Mouse (Mus musculus) spleen, adult 12 weeks (tissue): ENCODE measurements at regions not wholly inside any gene's neighbourhood (a gene's known extent, or its start where the extent isn't known, plus 50 kb on each side); places are given as distances from the start of the nearest gene placed in this dataset.

Source experiments
- DNase-seq: peaks from one replicate; pipeline ENCODE4 v3.0.0; 2022; ENCODE audit warnings: low spot score

DNA sequence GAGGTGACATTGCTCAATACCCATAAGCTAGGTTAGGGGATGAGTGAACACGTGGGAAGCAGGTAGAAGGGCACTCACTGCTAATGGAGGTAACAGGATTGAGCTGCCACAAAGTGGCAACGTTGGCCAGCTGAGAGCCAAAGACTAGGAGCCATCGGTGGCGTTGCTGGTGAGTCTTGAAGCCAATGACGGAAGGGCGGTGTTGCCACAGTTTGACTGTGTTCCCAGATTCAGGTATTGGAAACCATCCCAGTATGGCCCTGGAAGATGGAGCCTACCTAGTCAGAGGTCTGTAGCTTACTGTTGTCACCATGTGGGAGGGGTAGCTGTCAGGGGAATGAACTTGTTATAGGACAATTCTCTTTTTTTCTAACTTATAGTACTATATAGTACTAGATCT is 158.4 kb downstream of the Ly86 start:
- DNase-seq: no peak

DNA sequence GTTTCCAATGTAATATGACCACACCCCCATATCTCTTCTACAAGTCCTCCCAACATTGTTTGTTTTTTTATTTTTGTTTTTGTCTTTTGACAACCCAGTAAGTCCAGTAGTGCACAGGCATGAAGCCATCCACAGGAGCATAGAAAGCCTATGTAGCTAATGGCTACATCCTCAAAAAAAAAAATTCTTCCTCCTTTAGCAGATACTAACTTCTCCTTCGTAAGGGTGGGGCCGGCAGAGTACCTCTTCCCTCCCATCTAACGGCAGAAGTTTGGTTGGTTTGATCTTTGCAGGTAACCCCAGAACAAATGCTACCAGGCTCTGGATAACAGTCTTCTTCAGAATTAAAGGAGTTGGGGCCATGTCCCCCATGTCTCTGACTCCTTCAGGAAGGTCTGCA is 158.9 kb downstream of the Ly86 start:
- no peak for DNase-seq

GRCm38 (mm10) chr13:37504373-37504772 is 159.4 kb downstream of the Ly86 start:
- no peak for DNase-seq

GRCm38 (mm10) chr13:37505617-37506016 is 160.6 kb downstream of the Ly86 start:
- no peak for DNase-seq

- no peak for DNase-seq
Observed at GRCm38 (mm10) chr13:37506046-37506445, 161.0 kb downstream of the Ly86 start.

- no peak for DNase-seq
Observed at GRCm38 (mm10) chr13:37506701-37507100, 161.7 kb downstream of the Ly86 start.

- no peak for DNase-seq
Observed at GRCm38 (mm10) chr13:37507146-37507545, 162.1 kb downstream of the Ly86 start.

DNA sequence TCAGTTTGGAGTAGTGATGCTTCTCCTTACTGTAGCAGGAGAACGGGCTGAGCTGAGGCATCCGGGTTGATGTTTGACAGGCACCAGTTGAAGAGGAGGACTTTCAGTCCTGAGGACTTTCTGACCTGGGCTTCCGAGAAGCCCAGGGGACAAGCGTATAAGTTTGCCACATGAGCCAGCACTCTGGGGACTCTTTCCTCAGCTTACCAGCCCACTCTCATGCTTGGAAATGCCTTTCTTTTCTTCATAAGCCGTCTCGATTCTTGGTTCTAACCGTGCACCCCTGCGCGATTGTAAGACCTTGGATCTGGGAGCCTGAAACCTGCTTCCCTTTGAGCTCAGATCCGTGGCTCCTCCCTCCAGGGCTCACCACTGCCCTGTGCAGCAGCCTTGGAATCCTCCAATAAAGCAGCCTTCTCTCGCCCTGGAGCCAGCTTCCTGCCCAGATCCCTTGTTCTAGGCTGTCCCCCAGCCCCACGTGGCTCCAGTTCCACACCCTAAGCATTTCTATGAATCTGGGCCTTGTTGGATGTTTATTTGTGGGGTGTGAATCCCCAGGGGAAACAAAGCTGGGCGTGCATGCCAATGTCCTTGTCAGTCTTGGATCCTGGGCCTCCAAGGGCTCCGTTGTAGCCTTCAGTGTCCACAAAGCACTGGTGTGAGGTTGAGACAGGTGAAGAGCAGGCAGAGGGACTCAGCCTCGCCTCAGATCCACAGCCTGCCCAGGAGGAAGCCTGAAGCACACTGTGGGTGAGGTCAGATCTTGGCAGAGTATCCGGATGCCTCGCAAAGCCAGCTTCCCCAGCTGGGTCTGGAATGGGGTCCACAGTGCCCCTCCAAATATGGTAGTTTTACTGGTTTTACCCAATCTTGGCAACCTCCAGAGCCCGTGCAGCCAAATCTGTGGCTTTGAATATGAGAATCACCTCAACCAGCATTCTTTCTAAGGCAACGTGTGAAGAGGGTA is 163.7 kb downstream of the Ly86 start:
- DNase-seq: no peak

DNA sequence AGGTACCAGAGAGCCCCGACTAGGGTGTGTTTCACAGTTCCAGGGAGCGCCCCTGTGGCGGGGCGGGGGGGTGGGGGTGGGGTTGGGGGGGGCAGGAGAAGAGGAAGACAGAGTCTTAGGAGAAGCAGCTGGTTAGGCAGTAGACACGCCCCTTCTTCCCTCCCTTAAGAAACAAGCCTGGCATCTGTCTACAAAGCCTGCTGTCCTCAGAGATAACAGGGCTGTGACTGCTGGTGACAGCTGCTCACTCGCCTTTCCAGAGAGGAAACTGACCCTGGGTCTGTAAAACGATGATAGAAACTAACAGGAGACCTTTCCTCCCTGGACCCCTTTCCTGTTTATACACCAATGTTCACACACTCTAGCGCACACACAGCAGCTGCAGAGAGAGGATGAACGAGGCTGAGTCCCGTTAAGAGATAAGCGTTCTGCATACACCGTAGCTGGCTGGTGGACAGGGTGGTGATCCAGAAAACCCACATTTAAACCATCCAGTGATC is 164.4 kb downstream of the Ly86 start:
- no peak for DNase-seq

DNA sequence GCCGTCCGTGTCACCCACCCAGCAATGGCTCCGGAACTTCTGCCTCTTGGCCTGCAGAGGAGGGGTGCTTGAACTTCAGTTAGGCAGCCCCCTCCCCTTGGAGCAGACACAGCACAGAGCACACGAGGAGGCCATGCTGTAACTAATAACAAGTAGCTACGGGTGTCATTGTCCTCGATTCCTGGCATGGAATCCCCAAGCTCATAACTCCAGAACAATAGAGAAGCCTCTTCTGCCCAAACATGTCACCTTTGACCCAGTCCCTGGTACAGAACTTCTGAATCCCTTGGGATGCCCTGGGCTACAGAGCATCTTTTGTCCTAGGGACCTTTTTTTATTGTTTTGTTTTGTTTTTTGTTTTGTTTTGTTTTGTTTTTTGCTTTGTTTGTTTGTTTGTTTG is 165.5 kb downstream of the Ly86 start:
- no peak for DNase-seq

DNA sequence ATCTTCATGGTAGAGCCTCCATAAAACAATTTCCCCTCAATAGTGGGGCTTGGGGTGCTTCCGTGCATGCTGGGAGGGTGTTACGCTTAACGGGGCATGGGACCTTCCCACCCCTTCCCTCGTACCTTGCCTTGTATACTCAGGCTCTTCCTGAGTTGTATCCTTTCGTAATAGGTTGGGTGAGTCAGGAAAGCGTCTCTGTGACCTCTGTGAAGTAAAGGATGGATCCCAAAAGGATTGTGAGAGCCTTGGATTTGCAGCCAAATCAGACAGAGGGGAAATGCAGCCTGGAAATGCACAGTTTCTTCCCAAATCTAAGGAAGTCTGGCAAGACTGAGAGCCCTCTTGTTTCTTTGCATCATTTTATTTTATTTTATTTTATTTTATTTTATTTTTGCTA is 166.0 kb downstream of the Ly86 start:
- DNase-seq: no peak

DNA sequence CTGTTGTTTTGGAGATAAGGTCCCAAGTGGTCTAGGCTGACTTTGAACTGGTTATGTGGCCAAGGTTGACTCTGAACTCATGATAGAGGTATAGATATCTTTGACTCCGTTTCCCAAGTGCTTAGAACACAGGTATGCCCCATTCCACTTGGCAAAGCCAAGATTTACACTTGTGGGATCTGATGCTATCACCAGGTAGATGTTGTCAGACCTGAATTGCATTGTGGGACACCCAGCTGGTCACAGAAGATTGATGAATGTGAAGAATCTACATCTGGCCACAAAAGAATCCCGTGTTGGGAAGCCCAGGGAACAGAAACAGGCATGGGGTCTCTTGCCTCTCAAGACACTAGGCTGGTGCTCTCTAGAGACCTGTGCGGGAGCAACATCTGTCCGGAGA is 166.4 kb downstream of the Ly86 start:
- DNase-seq: no peak

GRCm38 (mm10) chr13:37512781-37513180 is 167.8 kb downstream of the Ly86 start:
- DNase-seq: no peak

GRCm38 (mm10) chr13:37513206-37513904 is 168.3 kb downstream of the Ly86 start:
- DNase-seq: no peak

DNA sequence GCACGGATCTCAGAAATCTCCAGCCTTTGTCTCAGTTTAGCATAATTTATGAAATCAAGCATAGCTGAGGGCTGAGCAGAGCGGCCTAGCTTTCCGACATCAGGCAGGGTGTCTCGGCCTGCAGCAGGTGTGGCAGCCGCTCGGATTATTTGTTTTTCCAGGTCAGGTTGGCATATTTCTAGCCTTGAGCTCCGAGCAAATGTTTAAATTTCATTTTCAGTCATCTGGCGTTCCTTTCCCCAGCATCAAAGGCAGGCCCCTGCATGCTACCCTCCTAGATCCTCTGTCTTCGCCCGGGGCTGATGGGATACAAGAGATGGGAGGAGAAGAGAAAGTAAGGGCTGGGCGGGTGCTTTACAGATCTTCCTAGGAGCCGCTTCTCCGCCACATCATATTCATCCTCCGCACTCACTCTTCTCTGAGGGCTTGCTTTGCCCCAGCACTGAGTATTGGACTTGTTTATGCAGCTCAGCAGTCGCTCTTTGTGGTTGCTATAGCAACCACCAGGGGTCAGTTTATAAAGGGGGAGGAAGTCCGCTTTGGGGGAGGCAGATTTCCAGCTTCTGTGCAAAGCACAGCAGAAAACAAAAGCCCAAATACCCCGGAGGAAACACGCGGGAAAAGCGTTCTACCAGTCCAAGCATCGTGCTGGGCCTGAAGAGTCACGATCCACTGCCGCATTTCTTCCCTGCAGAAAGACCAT is 169.0 kb downstream of the Ly86 start:
- DNase-seq: no peak

- no peak for DNase-seq
Observed at GRCm38 (mm10) chr13:37514641-37515305, 169.8 kb downstream of the Ly86 start.

DNA sequence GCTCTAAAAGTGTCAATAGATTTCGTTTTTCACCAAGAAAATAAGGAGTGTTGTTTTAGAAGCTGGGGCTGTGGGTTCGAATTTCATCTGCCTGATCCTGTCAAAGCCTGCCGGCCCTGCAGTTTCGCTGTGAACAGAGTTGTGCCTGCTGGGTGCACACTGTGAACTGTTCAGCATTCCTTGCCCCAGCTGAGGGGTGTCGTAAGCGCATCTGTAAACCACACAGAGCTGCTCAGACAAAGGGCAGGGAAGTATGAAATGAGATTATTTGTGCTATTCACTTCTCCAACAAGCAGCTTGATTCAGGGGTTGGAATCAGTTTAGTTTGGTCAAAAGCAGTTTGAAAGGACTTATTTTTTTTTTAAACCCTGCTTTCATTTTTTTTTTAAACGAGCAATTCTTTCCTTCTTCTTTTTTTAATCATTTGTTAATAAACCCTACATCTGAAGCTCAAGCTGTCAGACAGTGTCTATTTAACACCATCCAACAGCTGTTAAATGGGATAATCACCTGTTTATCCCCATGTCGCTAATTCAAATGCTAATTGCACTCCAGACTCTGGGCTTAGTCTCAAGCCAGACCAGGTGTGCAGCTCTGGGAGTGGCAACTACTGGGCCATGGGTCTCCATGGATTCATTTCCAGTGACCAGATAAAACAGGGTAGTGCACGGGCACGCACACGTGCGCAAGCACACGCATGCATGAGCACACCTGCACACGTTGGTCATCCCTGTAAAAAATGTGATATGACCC is 172.2 kb downstream of the Ly86 start:
- DNase-seq: no peak

DNA sequence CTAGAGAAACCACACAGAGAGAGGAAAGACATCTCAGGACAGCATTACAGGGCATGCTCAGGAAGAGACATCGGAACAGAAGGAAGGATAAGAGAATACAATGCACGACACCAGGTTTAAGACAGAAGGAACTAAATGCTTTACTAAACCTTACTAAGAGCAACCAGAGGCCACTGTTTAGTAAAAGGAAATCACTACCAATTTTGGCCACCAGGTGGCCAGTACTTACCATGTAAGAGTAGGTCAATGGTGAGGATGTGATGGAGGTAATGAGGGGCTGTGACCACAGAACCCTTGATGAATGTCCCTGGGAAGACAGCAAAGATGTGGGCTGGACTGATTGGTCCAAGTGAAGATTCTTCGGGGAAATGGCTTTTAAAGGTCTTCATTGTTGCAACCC is 174.9 kb downstream of the Ly86 start:
- peak; percentile 20 for DNase-seq

- DNase-seq: no peak
Observed at GRCm38 (mm10) chr13:37525097-37525726, 180.2 kb downstream of the Ly86 start.

DNA sequence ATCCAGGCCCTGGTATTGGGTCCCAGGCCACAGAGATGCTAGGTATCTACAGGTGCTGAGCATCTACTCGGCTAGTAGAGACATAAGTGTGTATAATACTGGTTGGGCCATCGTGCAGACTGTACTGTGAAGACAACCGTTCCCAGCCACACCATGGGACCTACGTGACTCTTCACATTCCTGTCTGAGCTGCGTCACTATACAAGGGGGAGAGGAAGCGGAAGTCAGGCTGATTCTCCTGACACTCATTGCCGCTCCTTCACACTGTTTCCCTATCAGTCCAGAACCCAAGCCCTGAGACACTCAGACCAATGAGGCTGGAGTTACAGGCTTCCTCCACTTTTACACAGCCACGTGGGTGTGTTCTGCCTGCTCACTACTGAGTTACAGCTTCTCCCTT is 181.1 kb downstream of the Ly86 start:
- no peak for DNase-seq

- no peak for DNase-seq
Observed at GRCm38 (mm10) chr13:37528380-37528779, 183.4 kb downstream of the Ly86 start.
